Mouse (Mus musculus) liver, postnatal 0 days (tissue): ENCODE results near the gene Wdr73. TPM values are rescaled to one million over a fixed set of nuclear protein-coding genes. Genes with fewer than 3 reads are reported as not detected.
A peak's percentile ranks its signal among the peaks of the same experiment; 100 is the strongest.

ENCODE experiments used
- ATAC-seq: fragments of 200-750 bp; cut with Nextera tagmentation; 2 replicates; pipeline ENCODE4 v1.8.0; 2017; ENCODE audit warnings: mild to moderate bottlenecking, moderate library complexity
- DNase-seq: peaks from one replicate; pipeline ENCODE4 v3.0.0-alpha.2; 2016
- H3K27ac ChIP-seq: fragments of 300-500 bp; sonication (generic); 2 replicates; pipeline ENCODE4 v1.5.1; 2014; ENCODE audit warnings: antibody characterized with exemption, moderate library complexity, mild to moderate bottlenecking, low read depth
- H3K27me3 ChIP-seq: fragments of 300-500 bp; sonication (generic); 2 replicates; pipeline ENCODE4 v1.6.1; 2014; ENCODE audit warnings: low read length, control low read depth, mixed read lengths; ENCODE audit not compliant: insufficient read depth
- H3K36me3 ChIP-seq: fragments of 300-500 bp; sonication (generic); replicated peaks from 2 replicates; pipeline ENCODE4 v1.6.1; 2014; ENCODE audit warnings: mild to moderate bottlenecking, control low read depth, low read length, moderate library complexity, mixed read lengths; ENCODE audit not compliant: insufficient read depth
- H3K4me1 ChIP-seq: fragments of 300-500 bp; sonication (generic); 2 replicates; pipeline ENCODE4 v1.6.1; 2014; ENCODE audit warnings: antibody characterized with exemption, mild to moderate bottlenecking, control low read depth; ENCODE audit not compliant: insufficient read depth
- H3K4me2 ChIP-seq: fragments of 300-500 bp; sonication (generic); 2 replicates; pipeline ENCODE4 v1.6.1; 2014; ENCODE audit warnings: low read depth, mild to moderate bottlenecking, low read length, moderate library complexity, mixed read lengths
- H3K4me3 ChIP-seq: fragments of 300-500 bp; sonication (generic); 2 replicates; pipeline ENCODE4 v1.5.1; 2014; ENCODE audit warnings: low read depth, low read length
- H3K9ac ChIP-seq: fragments of 300-500 bp; sonication (generic); replicated peaks from 2 replicates; pipeline ENCODE4 v1.6.1; 2014; ENCODE audit warnings: mild to moderate bottlenecking, moderate library complexity
- H3K9me3 ChIP-seq: fragments of 300-500 bp; sonication (generic); 2 replicates; pipeline ENCODE4 v1.6.1; 2016; ENCODE audit warnings: mild to moderate bottlenecking, control low read depth, low read length, mixed read lengths
- CTCF ChIP-seq: sonication (generic); IDR thresholded peaks from 2 replicates; pipeline ENCODE4 v1.5.1; 2016; ENCODE audit warnings: antibody characterized with exemption, low read depth
- EP300 ChIP-seq: IDR thresholded peaks from 2 replicates; pipeline ENCODE4 v1.6.1; 2016; ENCODE audit warnings: antibody characterized with exemption, low read depth, mild to moderate bottlenecking
- WGBS: fragments of 180-500 bp; shearing (Covaris S2); extraction: QIAGEN DNeasy Blood & Tissue Kit; methylation state at CpG from one replicate; pipeline ENCODE4 v1.1.7; 2014; ENCODE audit not compliant: insufficient replicate concordance; 5-methylcytosine and 5-hydroxymethylcytosine counted together
- polyA plus RNA-seq: library from polyadenylated mRNA; unstranded; fragments of >200 nt; fragmentation: Nextera tagmentation; extraction: Ambion mirVana; gene quantifications from 2 replicates; pipeline ENCODE4 v1.2.1, GENCODE M21; 2015

Gene Wdr73
- polyA plus RNA-seq, 1 experiment from 2014 or later = 13.6 TPM

- WGBS = 50% methylated on average over 1 of the region's 1 CpGs
Observed at GRCm38 (mm10) chr7:80932777-80933176, 31.7 kb upstream of the Wdr73 start.

GRCm38 (mm10) chr7:80931618-80932207, 30.6 kb upstream of the Wdr73 start:
- peaks cover 42% of the 10 kb centered on the region for H3K36me3 ChIP-seq

More at GRCm38 (mm10) chr7:80932777-80933176, 31.7 kb upstream of the Wdr73 start:
- ATAC-seq = no peak
- Histone ChIP-seq H3K4me2 (no peak overlapping the region), H3K4me3 (no peak overlapping the region), H3K36me3 (peaks cover 34% of the 10 kb centered on the region), H3K4me1 (peaks cover 3% of the 10 kb centered on the region; the same call in 1 of the 2 replicates), H3K27ac (no peak overlapping the region), H3K9ac (no peak overlapping the region), H3K27me3 (no peaks in the 10 kb centered on the region), H3K9me3 (no peaks in the 10 kb centered on the region)
- TF ChIP-seq CTCF (no peak), EP300 (no peak)
- no peak for DNase-seq

GRCm38 (mm10) chr7:80923165-80923564, 22.1 kb upstream of the Wdr73 start:
- Histone ChIP-seq H3K9me3 (no peaks in the 10 kb centered on the region), H3K4me2 (no peak overlapping the region), H3K9ac (no peak overlapping the region), H3K4me1 (peaks cover 4% of the 10 kb centered on the region; the same call in 1 of the 2 replicates), H3K4me3 (no peak overlapping the region), H3K27me3 (no peaks in the 10 kb centered on the region), H3K27ac (no peak overlapping the region), H3K36me3 (peaks cover 42% of the 10 kb centered on the region)
- WGBS = 87% methylated on average over 2 of the region's 2 CpGs
- ATAC-seq (no peak), DNase-seq (no peak)
- TF ChIP-seq EP300 (no peak), CTCF (no peak)

More at GRCm38 (mm10) chr7:80931618-80932207, 30.6 kb upstream of the Wdr73 start:
- no peak for ATAC-seq
- no peak overlapping the region for H3K9ac ChIP-seq
- H3K4me3 ChIP-seq = no peak overlapping the region
- no peak overlapping the region for H3K4me2 ChIP-seq
- H3K27ac ChIP-seq = no peak overlapping the region
- H3K27me3 ChIP-seq = no peaks in the 10 kb centered on the region
- no peak for DNase-seq
- H3K4me1 ChIP-seq = no peaks in the 10 kb centered on the region
- no peak for TF ChIP-seq CTCF
- TF ChIP-seq EP300 = no peak
- no peaks in the 10 kb centered on the region for H3K9me3 ChIP-seq
- 84% methylated on average over 8 of the region's 8 CpGs for WGBS

GRCm38 (mm10) chr7:80919647-80920008, 18.6 kb upstream of the Wdr73 start:
- H3K4me3 ChIP-seq = no peak overlapping the region
- 81% methylated on average over 5 of the region's 5 CpGs for WGBS
- H3K27ac ChIP-seq = no peak overlapping the region
- peaks cover 4% of the 10 kb centered on the region; the same call in 1 of the 2 replicates for H3K4me1 ChIP-seq
- H3K9me3 ChIP-seq = no peaks in the 10 kb centered on the region
- TF ChIP-seq EP300 (no peak), CTCF (no peak)
- no peak overlapping the region for H3K9ac ChIP-seq
- ATAC-seq (no peak), DNase-seq (no peak)
- H3K27me3 ChIP-seq = no peaks in the 10 kb centered on the region
- no peak overlapping the region for H3K4me2 ChIP-seq
- peaks cover 44% of the 10 kb centered on the region for H3K36me3 ChIP-seq

- Histone ChIP-seq H3K9ac (no peak overlapping the region), H3K4me3 (no peak overlapping the region), H3K27me3 (no peaks in the 10 kb centered on the region), H3K36me3 (peaks cover 44% of the 10 kb centered on the region), H3K4me2 (no peak overlapping the region), H3K9me3 (no peaks in the 10 kb centered on the region), H3K27ac (no peak overlapping the region), H3K4me1 (peaks cover 4% of the 10 kb centered on the region; the same call in 1 of the 2 replicates)
- whole genome bisulfite sequencing = 28% methylated on average over 8 of the region's 8 CpGs
- no peak for DNase-seq
- no peak for TF ChIP-seq CTCF
- no peak for TF ChIP-seq EP300
- peak; percentile 44; the same call in 1 of the 2 replicates for ATAC-seq
Observed at GRCm38 (mm10) chr7:80918982-80919646, 18.0 kb upstream of the Wdr73 start.

GRCm38 (mm10) chr7:80917916-80918465, 16.9 kb upstream of the Wdr73 start:
- Histone ChIP-seq H3K9me3 (no peaks in the 10 kb centered on the region), H3K4me2 (no peak overlapping the region), H3K9ac (no peak overlapping the region), H3K4me3 (no peak overlapping the region), H3K4me1 (peaks cover 4% of the 10 kb centered on the region; the same call in 1 of the 2 replicates), H3K36me3 (peaks cover 47% of the 10 kb centered on the region), H3K27me3 (no peaks in the 10 kb centered on the region), H3K27ac (no peak overlapping the region)
- no peak for ATAC-seq
- TF ChIP-seq EP300 (no peak), CTCF (no peak)
- WGBS = 71% methylated on average over 4 of the region's 4 CpGs
- DNase-seq = no peak
